Mouse (Mus musculus) urinary bladder, postnatal 36 days (tissue): ENCODE measurements around the gene Spata13.

ENCODE experiments used
- DNase-seq, 2 experiments: peaks; one replicate each; pipeline ENCODE4 v3.0.0; 2022; ENCODE audit warnings: low spot score in 2 of 2, mixed read lengths in 1 of 2

Spata13 gene

GRCm38 (mm10) chr14:60751581-60751980 lies 117.8 kb downstream of the Spata13 start:
- DNase-seq = no peak

DNA sequence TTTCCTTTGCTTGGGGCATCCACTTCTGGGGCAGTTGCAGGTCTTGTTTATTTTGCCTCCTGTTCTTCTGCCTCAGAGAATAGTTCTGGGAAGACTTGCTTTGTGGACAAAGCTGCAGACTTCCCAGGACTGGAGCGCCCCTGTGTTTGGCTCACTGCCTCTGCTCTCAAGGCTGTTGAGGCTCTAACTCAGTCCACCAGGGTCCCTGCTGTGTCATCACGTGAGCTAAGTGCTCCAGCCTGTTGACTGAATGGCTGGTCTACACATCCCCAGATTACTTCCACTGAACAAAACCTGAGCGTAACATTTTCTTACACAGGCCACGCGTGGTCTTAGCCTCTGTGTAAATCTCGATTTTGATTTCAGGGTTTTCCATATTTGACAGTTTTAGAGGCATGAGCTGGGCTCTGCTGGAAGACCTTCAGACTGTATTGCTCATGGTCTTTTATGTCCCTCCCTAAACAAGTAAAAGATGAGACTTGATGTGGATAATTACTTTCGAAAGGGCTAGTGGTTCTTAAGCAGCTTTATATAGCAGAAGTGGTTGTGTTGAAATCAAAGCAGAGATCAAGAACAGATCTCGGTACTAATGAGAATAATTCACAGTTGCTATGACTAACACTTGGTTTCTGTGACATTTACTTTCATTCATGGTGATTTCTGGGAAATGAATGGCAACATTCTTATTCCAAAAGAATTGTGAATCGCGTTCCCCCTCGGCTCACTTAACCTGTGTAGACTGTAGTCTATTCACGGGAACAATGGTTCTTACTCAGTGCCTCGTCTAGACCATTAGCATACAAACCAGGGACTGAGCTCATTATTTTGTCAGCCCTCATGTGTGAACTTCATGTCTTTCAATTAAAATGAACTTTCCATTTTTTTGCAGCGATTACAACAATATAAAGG lies 119.3 kb downstream of the Spata13 start:
- DNase-seq = no peak

GRCm38 (mm10) chr14:60753801-60754126 lies 120.0 kb downstream of the Spata13 start:
- DNase-seq = no peak

- DNase-seq = no peak
These were observed 120.9 kb downstream of the Spata13 start for GRCm38 (mm10) chr14:60754656-60755055.

DNA sequence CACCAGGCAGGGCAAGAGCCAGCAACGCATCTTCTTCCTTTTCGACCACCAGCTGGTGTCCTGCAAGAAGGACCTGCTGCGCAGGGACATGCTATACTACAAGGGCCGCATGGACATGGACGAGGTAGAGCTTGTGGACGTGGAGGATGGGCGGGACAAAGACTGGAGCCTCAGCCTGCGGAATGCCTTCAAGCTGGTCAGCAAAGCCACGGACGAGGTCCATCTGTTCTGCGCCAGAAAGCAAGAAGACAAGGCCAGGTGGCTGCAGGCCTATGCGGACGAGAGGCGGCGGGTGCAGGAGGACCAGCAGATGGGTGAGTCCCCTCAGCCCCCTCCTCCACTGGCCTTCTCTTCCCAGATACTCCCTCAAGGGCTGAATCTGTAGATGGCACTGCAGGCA lies 122.5 kb downstream of the Spata13 start:
- DNase-seq = no peak

DNA sequence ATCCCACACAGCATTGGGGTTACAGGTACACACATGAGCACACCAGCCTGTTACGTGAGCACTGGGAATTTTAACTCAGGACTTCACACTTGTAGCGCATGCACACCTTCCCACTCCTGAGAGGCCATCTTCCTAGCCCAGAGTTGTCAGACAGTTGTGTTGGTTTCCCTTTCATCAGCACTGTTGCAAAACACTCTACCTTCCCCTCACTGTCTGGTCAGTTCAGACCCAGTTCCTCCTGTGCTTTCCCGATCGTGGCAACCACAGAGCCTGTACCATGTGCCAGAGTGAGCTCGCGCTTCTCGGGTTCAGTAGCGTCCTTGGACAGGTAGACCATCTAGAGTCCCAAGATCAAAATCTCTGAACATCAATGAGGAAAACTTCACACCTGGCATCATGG lies 123.5 kb downstream of the Spata13 start:
- no peak for DNase-seq

- no peak for DNase-seq
These were observed 123.9 kb downstream of the Spata13 start for GRCm38 (mm10) chr14:60757722-60758121.

- DNase-seq = no peak
These were observed 125.3 kb downstream of the Spata13 start for GRCm38 (mm10) chr14:60759097-60759496.

DNA sequence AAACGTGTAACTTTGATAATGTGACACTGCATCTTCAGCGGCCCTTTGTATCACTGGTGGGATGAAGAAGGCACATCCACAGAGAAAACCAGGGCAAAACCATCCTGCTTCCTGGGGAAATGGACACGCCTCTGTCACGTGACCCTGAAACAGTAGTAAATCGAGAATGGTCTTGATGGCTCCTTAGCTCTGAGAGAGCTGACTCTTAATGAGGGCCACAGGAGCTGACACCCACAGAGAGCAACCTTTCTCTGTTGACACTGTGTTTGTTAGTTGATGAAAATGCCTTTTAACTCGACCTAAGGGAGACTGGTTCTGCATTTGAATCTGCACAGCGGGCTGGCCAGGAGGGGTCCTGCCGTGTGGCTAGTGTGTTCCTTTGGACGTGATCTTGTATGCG lies 128.0 kb downstream of the Spata13 start:
- DNase-seq = no peak

DNA sequence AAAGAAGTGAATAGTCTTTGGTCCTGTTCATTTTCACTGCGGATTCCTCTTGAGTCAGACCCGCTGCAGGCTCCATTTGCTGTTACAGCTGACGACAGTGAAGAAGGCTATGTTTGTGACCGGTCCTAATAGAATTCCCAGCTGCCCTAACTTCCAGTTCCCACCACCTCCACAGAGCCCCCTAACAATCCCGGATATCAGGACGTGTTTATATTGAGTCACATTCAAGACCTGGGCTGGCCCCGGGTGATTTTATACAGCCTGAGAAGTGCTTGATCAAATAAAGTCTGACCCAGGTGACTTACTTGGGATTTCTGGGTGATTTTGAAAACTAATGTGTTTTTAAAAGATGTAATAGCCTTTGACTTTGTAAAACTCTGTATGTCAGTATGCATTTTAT lies 129.0 kb downstream of the Spata13 start:
- DNase-seq = no peak

GRCm38 (mm10) chr14:60763746-60764145 lies 129.9 kb downstream of the Spata13 start:
- DNase-seq = no peak

GRCm38 (mm10) chr14:60764526-60764925 lies 130.7 kb downstream of the Spata13 start:
- DNase-seq = no peak

DNA sequence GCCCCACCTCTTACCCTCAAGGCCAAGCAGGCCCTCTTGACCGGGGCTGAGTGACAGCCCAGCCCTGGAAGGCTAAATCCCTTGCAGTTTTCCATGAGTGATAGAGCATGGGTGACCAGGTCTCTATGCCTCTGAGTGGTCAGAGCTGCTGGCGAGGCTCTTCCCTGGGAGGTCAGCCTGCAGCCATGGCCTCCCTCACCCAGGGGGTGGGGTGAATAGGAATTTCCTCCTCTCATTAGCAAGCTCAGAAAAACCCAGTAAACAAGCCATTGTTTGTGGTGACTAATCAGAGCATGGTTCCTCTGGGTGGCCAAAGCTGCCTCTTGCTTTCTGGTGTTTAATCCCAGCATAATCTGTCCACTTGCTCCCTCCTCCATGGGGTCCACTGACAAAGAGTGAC lies 131.2 kb downstream of the Spata13 start:
- no peak for DNase-seq

DNA sequence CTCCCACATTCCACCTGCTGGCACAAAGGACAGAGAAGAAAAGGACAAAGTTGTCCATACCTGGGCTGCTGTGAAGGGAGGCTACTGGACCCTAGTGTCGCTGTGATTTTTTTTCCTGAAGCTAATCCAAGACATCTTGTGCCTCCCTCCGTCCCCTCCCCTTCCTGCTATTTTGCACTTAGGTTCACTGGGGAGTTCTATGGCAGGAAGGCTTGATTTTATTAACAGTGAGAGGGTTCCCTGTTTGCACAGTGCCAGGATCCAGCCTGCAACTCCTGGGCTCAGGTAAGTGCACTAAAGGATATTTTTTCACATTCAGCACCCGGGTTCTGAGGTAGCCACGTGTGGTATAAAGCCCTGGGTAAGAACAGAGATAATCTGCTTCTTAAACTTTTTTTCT lies 134.1 kb downstream of the Spata13 start, which contains the start of gene C1qtnf9:
Gene C1qtnf9, plus strand, starts transcription at position 251 of the 400 bp plus-strand sequence.
- no peak for DNase-seq

DNA sequence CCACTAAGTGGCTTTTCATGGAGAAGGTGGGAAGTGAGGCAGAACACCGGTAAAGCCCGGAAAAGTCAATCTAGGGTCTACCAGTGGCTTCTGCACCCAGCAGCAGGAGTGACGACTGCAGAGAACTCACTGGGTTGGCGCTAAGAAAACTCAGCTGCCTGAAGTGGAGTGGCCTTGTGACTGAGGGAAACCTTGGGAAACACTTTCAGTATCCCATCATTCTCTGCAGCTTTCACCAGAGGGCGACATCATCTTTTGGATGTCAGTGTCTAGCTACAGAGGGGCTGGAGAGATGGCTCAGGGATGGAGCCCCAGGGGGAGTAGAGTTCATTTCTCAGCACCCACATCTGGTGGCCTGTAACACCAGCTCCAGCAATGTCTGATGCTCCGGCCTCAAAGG lies 135.5 kb downstream of the Spata13 start:
- DNase-seq = no peak

GRCm38 (mm10) chr14:60770594-60770993 lies 136.8 kb downstream of the Spata13 start:
- no peak for DNase-seq

- DNase-seq = peak; percentile 62 to 64
These were observed 137.3 kb downstream of the Spata13 start for GRCm38 (mm10) chr14:60771057-60771456.

DNA sequence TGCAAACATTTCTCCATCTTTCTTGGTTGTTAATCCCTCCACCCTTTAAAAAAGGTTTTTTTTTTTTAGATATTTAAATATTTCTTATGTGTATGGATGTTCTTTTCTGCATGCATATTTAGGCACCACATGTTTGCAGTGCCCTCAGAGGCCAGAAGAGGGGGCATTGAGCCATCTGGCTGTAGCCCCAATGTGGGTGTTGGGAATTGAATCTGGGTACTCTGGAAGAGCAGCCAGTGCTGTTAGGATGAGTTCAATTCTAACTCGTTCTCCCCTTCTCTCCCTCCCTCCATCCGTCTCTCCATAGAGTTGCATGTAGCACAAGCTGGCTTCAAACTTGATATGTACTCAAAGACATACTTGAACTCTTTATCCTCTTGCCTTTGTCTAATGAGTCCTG lies 139.7 kb downstream of the Spata13 start:
- no peak for DNase-seq

GRCm38 (mm10) chr14:60776521-60776920 lies 142.7 kb downstream of the Spata13 start:
- no peak for DNase-seq

DNA sequence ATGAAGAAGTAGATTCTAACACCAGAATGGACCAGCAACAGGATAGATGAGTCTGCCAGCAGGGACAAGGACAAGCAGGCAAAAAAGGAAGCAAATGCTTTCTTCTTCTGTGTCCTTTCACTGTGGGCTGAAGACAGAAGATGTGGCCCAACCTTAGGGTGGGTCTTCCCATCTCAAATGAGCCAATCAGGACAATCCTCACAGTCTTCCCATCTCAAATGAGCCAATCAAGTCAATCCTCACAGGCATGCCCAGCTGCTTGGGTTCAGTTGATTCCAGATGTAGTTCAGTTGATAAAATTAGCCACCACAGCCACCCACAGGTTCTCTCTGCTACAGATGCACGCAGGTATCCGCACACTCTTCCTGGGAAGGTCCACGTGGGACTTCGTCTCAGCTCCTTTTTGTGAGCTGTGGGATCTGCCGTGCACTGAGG lies 143.7 kb downstream of the Spata13 start:
- no peak for DNase-seq

- no peak for DNase-seq
These were observed 145.4 kb downstream of the Spata13 start for GRCm38 (mm10) chr14:60779198-60779597.

- no peak for DNase-seq
These were observed 148.4 kb downstream of the Spata13 start for GRCm38 (mm10) chr14:60782121-60782656.

DNA sequence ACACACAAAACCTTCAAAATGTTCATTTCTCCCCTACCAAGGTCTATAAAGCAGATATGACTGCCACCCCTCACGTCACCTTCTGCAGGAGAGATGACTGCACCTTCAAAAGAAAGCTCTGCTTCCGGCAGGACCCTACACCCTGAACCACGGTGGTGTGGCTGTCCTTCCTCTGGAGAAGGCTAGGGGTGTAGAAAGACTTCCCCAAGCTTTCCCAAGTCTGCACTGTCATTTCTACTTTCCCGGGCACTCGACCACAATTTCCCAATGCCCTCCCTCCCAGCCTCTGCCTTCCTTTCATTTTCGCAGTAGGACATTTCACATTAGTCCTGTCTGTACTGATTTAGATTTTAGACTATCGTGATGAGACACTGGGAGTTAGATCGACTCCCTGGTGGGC lies 149.4 kb downstream of the Spata13 start:
- no peak for DNase-seq
